In genomic region chr6:125225518-125226115, GRCm38 (mm10) we compare ENCODE assay signal across 9 mouse cellular contexts. TPM values are rescaled to one million over a fixed set of nuclear protein-coding genes. Genes with fewer than 3 reads are reported as not detected.
DNase-seq lines count a peak whose midpoint lies in the region; TF ChIP-seq lines count a peak whose summit lies in the region.
"Had no signal": no experiment of that assay in that cellular context is flagged by ENCODE, and none has a peak within 500 bp of the region (broad histone marks: within the 10 kb centered on the region; RNA-seq: fewer than 3 reads in every experiment).

No protein-coding gene starts in this region.

- H3K4me1 ChIP-seq in heart, adult 2 months (ENCODE audit: control insufficient read depth, insufficient read depth, low read length), result no peaks in the 10 kb centered on the region; the same call in 1 of the 2 replicates
- H3K4me1 ChIP-seq in bone marrow, adult 2 months (ENCODE audit: control insufficient read depth, insufficient read depth, low read length), result peaks cover 4% of the 10 kb centered on the region

- TF ChIP-seq CTCF in heart, adult 2 months (IDR thresholded peaks at IDR 0.05), result peak; percentile 72
- TF ChIP-seq CTCF in bone marrow, adult 2 months (IDR thresholded peaks at IDR 0.05; ENCODE audit: control insufficient read depth, insufficient read depth, low read length), result peak; percentile 62

- H3K79me2 ChIP-seq in heart, adult 2 months (replicated peaks; ENCODE audit: control insufficient read depth, insufficient read depth, low read length), result no peaks in the 10 kb centered on the region

- TF ChIP-seq EP300 in heart, adult 2 months (IDR thresholded peaks at IDR 0.05; ENCODE audit: insufficient read depth, low read depth, low read length), result no peak

- no peaks in the 10 kb centered on the region for H3K27me3 ChIP-seq in heart, adult 2 months (ENCODE audit: control insufficient read depth, insufficient read depth, low read length)

- peak in 1 of 2 experiments; percentile 17 for DNase-seq in heart, adult 2 months
- DNase-seq in heart, postnatal 25 days (ENCODE audit: low spot score), result no peak
- peak; percentile 73 for DNase-seq in right cerebral cortex, adult 18-20 months
- no peak for DNase-seq in right cerebral cortex, postnatal 10 days (ENCODE audit: low spot score in 2 of 2)
- peak; percentile 75 for DNase-seq in thymus, postnatal 14 days
- DNase-seq in heart, adult 8-10 months (ENCODE audit: low spot score), result no peak
- no peak for DNase-seq in layer of hippocampus, postnatal 10 days (ENCODE audit: low spot score in 2 of 2)
- DNase-seq: adrenal gland, adult 8-10 months had no signal

- TF ChIP-seq POLR2A in heart, adult 2 months (IDR thresholded peaks at IDR 0.05; ENCODE audit: insufficient read depth, low read depth, low read length), result no peak
- TF ChIP-seq POLR2A in bone marrow, adult 2 months (IDR thresholded peaks at IDR 0.05; ENCODE audit: borderline replicate concordance, control insufficient read depth, low read depth, low read length), result no peak

- intact Hi-C loops in heart, adult 2 months (cut with DNase I), result no loop called here
- intact Hi-C loops in heart, postnatal 25 days (cut with DNase I), result no loop called here

- no peak overlapping the region for H3K27ac ChIP-seq in heart, adult 2 months
- no peak overlapping the region for H3K27ac ChIP-seq in bone marrow, adult 2 months (ENCODE audit: control insufficient read depth, insufficient read depth, low read depth, low read length, poor library complexity)

- H3K4me3 ChIP-seq in heart, adult 2 months, result no peak overlapping the region
- no peak overlapping the region for H3K4me3 ChIP-seq in bone marrow, adult 2 months (replicated peaks; ENCODE audit: control insufficient read depth, low read depth, low read length)

- 83% methylated on average over 5 of the region's 5 CpGs for WGBS in heart, adult 2 months
- 85% methylated on average over 5 of the region's 5 CpGs for WGBS in bone marrow, adult 2 months

- H3K9ac ChIP-seq in heart, adult 2 months (ENCODE audit: low read depth, low read length), result no peak overlapping the region

- no peaks in the 10 kb centered on the region for H3K36me3 ChIP-seq in heart, adult 2 months (ENCODE audit: control insufficient read depth, insufficient read depth, low read length)

RNA-seq across cellular contexts. Expression of gene Tapbpl, which starts 6.0 kb away (rescaled TPM):
- total RNA-seq in heart, adult 2 months (2021), result 1 to 10 TPM; 4.1 to 6.6 TPM
- polyA plus RNA-seq in heart, adult 2 months (2012; rRNA removed), result 7.4 and 7.6 TPM in 2 replicates
- 1 to 10 TPM; 4.1 to 5.0 TPM for total RNA-seq in heart, postnatal 25 days (2021)
- 4.1 and 6.2 TPM in 2 replicates for polyA plus RNA-seq in bone marrow, adult 2 months (2011; ENCODE audit: insufficient read depth, insufficient read length, low replicate concordance, missing spikeins)
- total RNA-seq in heart, adult 8-10 months (2022), result 1 to 10 TPM; 4.8 to 5.8 (median 5.4) TPM
- total RNA-seq in layer of hippocampus, postnatal 10 days (2021), result 1 to 10 TPM; 2.9 to 3.0 TPM

RNA-seq across cellular contexts. Expression of gene Vamp1, which starts 10.3 kb away (rescaled TPM):
- total RNA-seq in heart, adult 2 months (2021), result 1 to 10 TPM; 4.9 to 5.3 TPM
- 14.1 and 20.4 TPM in 2 replicates for polyA plus RNA-seq in heart, adult 2 months (2012; rRNA removed)
- total RNA-seq in heart, postnatal 25 days (2021), result 1 to 10 TPM; 6.2 to 6.3 TPM
- 11.3 and 32.6 TPM in 2 replicates for polyA plus RNA-seq in bone marrow, adult 2 months (2011; ENCODE audit: insufficient read depth, insufficient read length, low replicate concordance, missing spikeins)
- total RNA-seq in heart, adult 8-10 months (2022), result 1 to 10 TPM; 5.2 to 7.7 (median 6.5) TPM
- total RNA-seq in layer of hippocampus, postnatal 10 days (2021), result 10 to 100 TPM; 26.8 to 27.1 TPM

RNA-seq across cellular contexts. Expression of gene Cd27, which starts 11.2 kb away (rescaled TPM):
- total RNA-seq in heart, adult 2 months (2021), result under 1 TPM; 0.41 to 0.42 TPM
- 0.67 and 2.2 TPM in 2 replicates for polyA plus RNA-seq in heart, adult 2 months (2012; rRNA removed)
- under 1 TPM; 0.16 to 0.36 TPM for total RNA-seq in heart, postnatal 25 days (2021)
- polyA plus RNA-seq in bone marrow, adult 2 months (2011; ENCODE audit: insufficient read depth, insufficient read length, low replicate concordance, missing spikeins), result 7.0 and 10.7 TPM in 2 replicates
- under 1 TPM in 3 of 4 experiments, not detected in 1; 0.22 to 0.84 (median 0.43) TPM for total RNA-seq in heart, adult 8-10 months (2022)
- not detected for total RNA-seq in layer of hippocampus, postnatal 10 days (2021)

RNA-seq across cellular contexts. Expression of gene Mrpl51, which starts 34.0 kb away (rescaled TPM):
- 100 to 1,000 TPM; 303 to 343 TPM for total RNA-seq in heart, adult 2 months (2021)
- polyA plus RNA-seq in heart, adult 2 months (2012; rRNA removed), result 166 and 170 TPM in 2 replicates
- total RNA-seq in heart, postnatal 25 days (2021), result 100 to 1,000 TPM; 308 to 324 TPM
- polyA plus RNA-seq in bone marrow, adult 2 months (2011; ENCODE audit: insufficient read depth, insufficient read length, low replicate concordance, missing spikeins), result 153 and 193 TPM in 2 replicates
- total RNA-seq in heart, adult 8-10 months (2022), result 100 to 1,000 TPM; 313 to 324 (median 318) TPM
- 10 to 100 TPM; 73.5 to 75.9 TPM for total RNA-seq in layer of hippocampus, postnatal 10 days (2021)

RNA-seq across cellular contexts. Expression of gene Ncapd2, which starts 34.1 kb away (rescaled TPM):
- 10 to 100 TPM; 17.6 TPM for total RNA-seq in heart, adult 2 months (2021)
- 34.0 and 40.2 TPM in 2 replicates for polyA plus RNA-seq in heart, adult 2 months (2012; rRNA removed)
- total RNA-seq in heart, postnatal 25 days (2021), result 10 to 100 TPM; 21.9 to 26.8 TPM
- 314 and 361 TPM in 2 replicates for polyA plus RNA-seq in bone marrow, adult 2 months (2011; ENCODE audit: insufficient read depth, insufficient read length, low replicate concordance, missing spikeins)
- total RNA-seq in heart, adult 8-10 months (2022), result 10 to 100 TPM; 14.3 to 18.7 (median 15.6) TPM
- 10 to 100 TPM; 31.8 to 36.1 TPM for total RNA-seq in layer of hippocampus, postnatal 10 days (2021)

Comparison
In these comparisons a context has a peak if more than half of its experiments do, and no peak if none do; other contexts are left out.
1. DNase-seq: peak in right cerebral cortex, adult 18-20 months (single experiment) and thymus, postnatal 14 days (single experiment); none in heart, postnatal 25 days (single experiment), right cerebral cortex, postnatal 10 days (0 of 2), heart, adult 8-10 months (single experiment) and layer of hippocampus, postnatal 10 days (0 of 2).